Mouse (Mus musculus) lung, adult 18-20 months (tissue): ENCODE measurements around the gene Vmn1r50.
"Not testable (repeated sequence)": the region's sequence is repeated elsewhere in the genome, so short reads cannot be mapped to it uniquely, and the experiment has no call there.

ENCODE experiments used
- DNase-seq, 2 experiments: peaks; one replicate each; pipeline ENCODE4 v3.0.0; 2022; ENCODE audit warnings: mixed read lengths in 2 of 2

Gene Vmn1r50

DNA sequence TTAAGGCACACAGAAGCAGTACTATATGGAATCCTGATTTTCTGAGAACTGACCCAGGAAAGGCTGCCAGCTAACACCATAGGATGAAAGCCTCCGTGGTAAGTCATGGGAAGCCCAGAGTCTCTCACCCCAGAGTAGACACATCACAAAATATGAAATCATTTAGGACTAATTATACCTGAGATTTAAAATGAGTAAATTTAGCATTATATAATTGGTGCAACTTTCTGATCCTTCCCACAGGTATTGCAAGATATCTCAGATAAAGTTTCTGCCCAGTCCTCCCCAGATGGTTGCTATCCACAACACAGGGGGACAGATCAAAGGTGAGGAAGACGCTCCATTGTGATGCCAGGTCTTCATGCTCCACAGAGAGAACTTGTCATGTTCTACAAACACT lies at the start of gene Vmn1r50:
Gene Vmn1r50 (plus strand): TSS at position 301 of the 400 bp plus-strand sequence.
- no peak for DNase-seq

DNA sequence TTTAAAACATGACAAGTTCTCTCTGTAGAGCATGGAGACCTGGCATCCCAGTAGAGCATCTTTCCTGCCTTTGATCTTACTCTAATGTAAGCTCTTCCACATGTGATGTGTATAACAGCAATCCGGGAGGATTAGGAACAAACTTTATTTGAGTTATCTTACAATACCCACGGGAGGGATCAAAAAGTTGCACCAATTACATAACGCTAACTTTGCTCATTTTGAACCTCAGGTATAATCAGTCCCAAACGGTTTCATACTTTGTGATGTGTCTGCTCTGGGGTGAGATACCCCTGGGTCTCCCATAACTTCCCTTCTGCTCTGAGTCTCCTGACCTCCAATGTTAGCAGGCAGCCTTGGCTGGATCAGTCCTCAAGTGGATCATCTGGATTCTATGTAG lies 22.8 kb upstream of the Vmn1r50 start, which contains the start of gene Vmn1r49:
Gene Vmn1r49 (minus strand): TSS at position 101 of the 400 bp plus-strand sequence.
- no peak for DNase-seq

- DNase-seq = no peak
Observed at GRCm38 (mm10) chr6:90100566-90100965, 664 bp upstream of the Vmn1r50 start.

DNA sequence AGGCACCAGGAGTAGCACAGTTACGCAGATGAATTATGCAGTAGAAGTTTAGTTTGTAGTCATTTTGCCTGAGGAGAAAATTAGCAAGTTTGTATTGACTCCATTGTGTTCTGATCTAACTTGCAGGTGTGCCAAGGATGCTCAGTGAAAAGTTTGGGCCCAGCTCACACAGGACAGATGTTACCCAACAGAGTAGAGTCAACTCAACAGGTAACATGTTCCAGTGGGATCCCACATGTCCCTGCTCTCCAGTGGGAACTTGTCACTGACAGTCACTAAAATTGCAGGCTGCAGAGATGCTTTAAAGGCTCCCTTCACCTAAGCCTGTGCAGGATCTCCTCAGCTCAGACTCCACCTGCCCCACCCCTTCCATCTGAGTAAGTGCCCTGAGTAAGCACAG lies 21.1 kb downstream of the Vmn1r50 start, which contains the start of gene Vmn1r51:
Gene Vmn1r51 (plus strand): TSS at position 301 of the 400 bp plus-strand sequence.
- not testable (repeated sequence) for DNase-seq
